Mouse (Mus musculus) embryo, embryonic 10 days (tissue): ENCODE results near the gene Iqcf6.

Experiments
- DNase-seq: peaks from one replicate; pipeline ENCODE4 v3.0.0-alpha.2; 2015; ENCODE audit warnings: low spot score

Gene Iqcf6

GRCm38 (mm10) chr9:106657592-106657991, 31.2 kb downstream of the Iqcf6 start:
- DNase-seq, result no peak

GRCm38 (mm10) chr9:106659441-106659840, 33.1 kb downstream of the Iqcf6 start:
- peak; percentile 58 for DNase-seq

DNA sequence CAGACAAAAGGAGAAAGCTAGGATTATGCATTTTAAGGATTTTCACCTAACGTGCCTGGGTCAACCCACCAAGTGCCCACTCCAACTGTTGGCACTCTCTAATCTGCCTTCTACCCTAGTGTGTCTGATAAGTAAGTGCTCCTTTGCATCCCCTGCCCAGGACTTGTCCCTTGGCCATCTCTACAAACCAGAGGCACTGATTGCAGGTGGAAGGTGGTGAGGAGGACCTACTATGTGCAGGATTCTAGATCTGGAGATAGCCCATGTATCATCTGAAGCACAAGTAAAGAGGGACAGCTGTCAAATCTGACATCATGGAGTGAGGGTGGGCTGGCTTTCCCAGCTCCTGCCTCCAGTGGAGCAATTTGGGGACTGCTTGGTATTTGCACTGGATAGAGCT, 33.6 kb downstream of the Iqcf6 start:
- no peak for DNase-seq

DNA sequence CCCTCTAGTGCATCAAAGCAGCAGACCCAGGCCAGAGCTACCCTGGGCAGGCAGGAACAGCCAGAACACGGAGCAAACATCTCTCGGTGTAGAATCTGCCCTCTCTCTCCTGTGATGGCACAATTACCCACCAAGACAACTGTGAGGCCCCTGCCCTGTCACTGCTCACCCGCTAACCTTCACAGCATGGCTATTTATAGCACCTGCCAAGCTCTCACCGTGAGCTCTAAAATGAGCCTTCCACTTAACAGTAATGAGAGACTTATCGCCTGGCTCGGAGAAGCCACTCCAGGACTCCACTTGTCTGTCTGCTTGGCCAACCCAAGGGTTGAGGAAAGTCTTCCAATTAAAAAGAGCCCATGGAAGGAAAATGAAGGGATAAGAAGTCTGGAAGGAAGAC, 36.8 kb downstream of the Iqcf6 start:
- DNase-seq, result no peak

GRCm38 (mm10) chr9:106664433-106664832, 38.1 kb downstream of the Iqcf6 start:
- no peak for DNase-seq

GRCm38 (mm10) chr9:106664856-106665255, 38.5 kb downstream of the Iqcf6 start:
- no peak for DNase-seq

DNA sequence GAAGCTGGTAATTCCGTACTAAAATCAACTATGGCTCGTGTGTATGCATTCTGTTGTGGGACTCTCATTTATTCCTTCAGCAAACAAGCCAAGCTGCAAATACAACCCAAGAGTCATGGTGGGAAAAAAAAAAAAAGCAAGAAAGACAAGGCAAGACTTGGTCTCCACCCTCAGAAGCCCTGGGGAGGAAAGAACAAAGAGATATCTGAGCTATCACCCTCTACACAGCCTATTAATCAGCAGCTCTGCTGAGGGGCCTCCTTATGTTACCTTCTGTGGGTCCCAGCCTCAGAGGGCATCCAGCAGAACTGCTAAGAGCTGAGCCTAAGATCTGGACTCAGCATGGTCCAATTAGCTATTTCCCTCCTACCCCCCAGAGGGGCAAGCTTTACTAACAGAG, 47.5 kb downstream of the Iqcf6 start:
- no peak for DNase-seq

- DNase-seq, result peak; percentile 93
Observed at GRCm38 (mm10) chr9:106675480-106675879, 49.1 kb downstream of the Iqcf6 start.

- no peak for DNase-seq
Observed at GRCm38 (mm10) chr9:106675965-106676364, 49.6 kb downstream of the Iqcf6 start.

- DNase-seq, result no peak
Observed at GRCm38 (mm10) chr9:106676571-106676970, 50.2 kb downstream of the Iqcf6 start.
